Mouse (Mus musculus): ENCODE data around the gene Serpinb6a. TPM values are rescaled to one million over a fixed set of nuclear protein-coding genes. Genes with fewer than 3 reads are reported as not detected.

The Serpinb6a gene
- polyA plus RNA-seq, 1 experiment from 2014 or later = 73.3 TPM

DNA sequence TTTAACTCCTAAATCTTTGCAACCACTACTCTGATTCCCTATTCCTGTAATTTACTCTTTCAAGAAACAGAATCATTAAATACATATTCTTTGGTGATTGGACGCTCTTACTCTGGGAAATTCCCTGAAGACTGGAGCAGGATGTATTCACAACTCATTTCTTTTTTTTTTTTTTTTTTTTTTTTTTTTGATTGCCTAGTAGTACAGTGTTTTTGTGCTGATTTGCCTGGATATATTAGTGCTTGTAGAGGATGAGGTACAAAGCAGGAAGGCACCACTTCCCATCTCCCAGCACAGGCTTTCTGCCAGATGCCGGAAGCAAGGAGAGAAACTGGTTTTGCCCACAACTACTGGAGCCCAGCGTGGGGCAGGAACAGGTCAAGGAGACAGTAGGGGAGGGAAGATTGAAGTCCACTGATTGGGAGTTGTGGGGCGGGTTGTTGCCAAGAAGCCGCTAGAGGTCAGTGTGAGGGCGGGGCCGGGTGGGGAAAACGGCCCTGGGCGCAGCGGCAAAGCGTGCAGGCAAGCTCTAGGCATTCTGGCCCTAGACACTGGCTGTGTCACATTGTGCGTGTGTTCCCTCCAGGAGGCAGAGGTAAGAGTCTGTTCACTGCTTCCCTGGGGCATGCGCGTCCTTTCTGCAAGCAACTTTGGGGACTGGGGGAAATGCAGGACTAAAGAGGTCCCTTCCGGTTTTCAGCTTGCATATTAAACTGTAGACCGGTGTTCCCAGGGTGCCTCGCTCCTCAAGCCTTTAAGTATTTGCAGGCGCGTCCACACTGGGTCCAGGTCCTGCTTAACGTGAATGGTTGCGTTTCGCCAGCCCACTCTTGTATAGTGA, 38.2 kb downstream of the Serpinb6a start, which contains the start of gene Nqo2:
Nqo2 (plus strand) TSS at position 482 of the 841 bp plus-strand sequence.
- Histone ChIP-seq H3K27me3 (ENCODE audit: control insufficient read depth, insufficient read depth, low read length) (no peaks in the 10 kb centered on the region), H3K4me2 (replicated peaks; ENCODE audit: low read depth, low read length) (peak within 1 kb of the TSS; percentile 51), H3K4me1 (ENCODE audit: control insufficient read depth, insufficient read depth, low read length) (peaks cover 6% of the 10 kb centered on the region; the same call in 1 of the 2 replicates), H3K4me3 (ENCODE audit: low read length) (peak within 1 kb of the TSS; percentile 59), H3K9me3 (ENCODE audit: control insufficient read depth, low read length) (no peaks in the 10 kb centered on the region), H3K27ac (ENCODE audit: low read depth, low read length) (peak within 1 kb of the TSS; percentile 96), H3K9ac (ENCODE audit: low read depth, low read length) (peak within 1 kb of the TSS; percentile 65), H3K36me3 (ENCODE audit: control insufficient read depth, insufficient read depth, low read length) (no peaks in the 10 kb centered on the region)
- peak; percentile 95 for ATAC-seq (ENCODE audit: low FRiP score, low TSS enrichment)
- WGBS = 3% methylated on average over 22 of the region's 22 CpGs

DNA sequence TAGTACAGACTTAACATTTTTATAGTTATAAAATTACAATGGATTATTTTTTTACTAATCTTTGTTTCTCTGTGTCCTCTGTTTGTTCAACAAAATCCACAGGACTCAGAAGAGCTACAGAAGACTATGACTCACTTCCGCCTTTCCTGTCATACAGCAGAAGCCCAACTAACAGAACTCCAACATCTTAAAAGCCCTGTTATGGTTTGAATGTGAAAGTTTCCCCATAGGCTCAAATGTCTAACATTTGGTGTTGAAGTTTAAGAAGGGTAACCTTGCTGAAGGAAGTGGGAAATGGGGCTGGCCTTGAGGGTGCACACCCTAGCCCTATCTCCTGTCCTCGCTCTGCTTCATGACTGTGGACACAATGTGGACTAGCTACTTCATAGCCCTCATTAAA, 42.8 kb downstream of the Serpinb6a start:
- Histone ChIP-seq H3K4me2 (replicated peaks; ENCODE audit: low read depth, low read length) (no peak overlapping the region), H3K4me3 (ENCODE audit: low read length) (no peak overlapping the region), H3K9me3 (ENCODE audit: control insufficient read depth, low read length) (no peaks in the 10 kb centered on the region), H3K9ac (ENCODE audit: low read depth, low read length) (no peak overlapping the region), H3K4me1 (ENCODE audit: control insufficient read depth, insufficient read depth, low read length) (no peaks in the 10 kb centered on the region), H3K36me3 (ENCODE audit: control insufficient read depth, insufficient read depth, low read length) (no peaks in the 10 kb centered on the region), H3K27me3 (ENCODE audit: control insufficient read depth, insufficient read depth, low read length) (no peaks in the 10 kb centered on the region), H3K27ac (ENCODE audit: low read depth, low read length) (no peak overlapping the region)
- ATAC-seq (ENCODE audit: low FRiP score, low TSS enrichment) = no peak
- 93% methylated on average over 2 of the region's 2 CpGs for WGBS

DNA sequence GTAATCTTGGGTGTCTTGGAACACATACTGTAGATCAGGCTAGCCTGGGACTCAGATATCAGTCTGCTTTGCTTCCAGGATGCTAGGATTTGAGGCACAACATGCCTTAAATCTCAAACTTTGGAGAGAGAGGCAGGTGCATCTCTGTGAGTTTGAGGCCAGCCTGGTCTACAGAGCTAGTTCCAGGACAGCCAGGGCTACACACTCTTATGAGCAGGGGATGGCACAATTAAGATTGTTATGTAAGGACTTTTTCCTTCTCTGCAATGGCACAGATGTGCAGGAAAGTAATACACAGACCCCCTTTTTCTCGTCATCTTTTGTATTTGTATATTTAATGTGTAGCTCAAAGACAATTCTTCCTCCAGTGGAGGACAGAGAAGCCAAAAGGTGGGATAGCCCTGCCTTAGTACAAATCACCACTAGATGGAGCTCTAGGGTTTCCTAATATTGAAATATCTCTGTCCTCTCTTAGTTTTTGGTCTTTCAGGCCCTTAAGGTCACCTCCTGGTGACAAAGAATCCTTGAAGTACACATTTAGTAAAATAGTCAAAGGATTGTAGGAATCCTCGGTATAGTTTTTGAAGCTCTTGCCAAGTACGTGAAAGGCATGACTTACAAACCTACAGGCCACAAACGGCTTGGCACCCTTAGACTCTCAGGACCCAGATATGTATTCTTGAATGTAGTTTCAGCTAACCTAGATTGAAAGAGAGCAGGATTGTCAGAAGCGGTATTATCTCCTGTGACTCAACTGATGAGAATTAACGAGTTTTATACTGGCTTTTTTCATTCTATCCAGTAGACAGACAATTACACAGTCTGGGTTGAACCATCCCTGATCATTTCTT, 45.8 kb downstream of the Serpinb6a start:
- Histone ChIP-seq H3K4me1 (ENCODE audit: control insufficient read depth, insufficient read depth, low read length) (no peaks in the 10 kb centered on the region), H3K9me3 (ENCODE audit: control insufficient read depth, low read length) (no peaks in the 10 kb centered on the region), H3K27ac (ENCODE audit: low read depth, low read length) (no peak overlapping the region), H3K4me3 (ENCODE audit: low read length) (no peak overlapping the region), H3K4me2 (replicated peaks; ENCODE audit: low read depth, low read length) (no peak overlapping the region), H3K36me3 (ENCODE audit: control insufficient read depth, insufficient read depth, low read length) (no peaks in the 10 kb centered on the region), H3K9ac (ENCODE audit: low read depth, low read length) (no peak overlapping the region), H3K27me3 (ENCODE audit: control insufficient read depth, insufficient read depth, low read length) (no peaks in the 10 kb centered on the region)
- WGBS = 45% methylated on average over 6 of the region's 6 CpGs
- ATAC-seq (ENCODE audit: low FRiP score, low TSS enrichment) = peak; percentile 52; the same call in 1 of the 2 replicates

GRCm38 (mm10) chr13:33952947-33953346, 49.6 kb downstream of the Serpinb6a start:
- Histone ChIP-seq H3K4me3 (ENCODE audit: low read length) (no peak overlapping the region), H3K27ac (ENCODE audit: low read depth, low read length) (no peak overlapping the region), H3K4me1 (ENCODE audit: control insufficient read depth, insufficient read depth, low read length) (no peaks in the 10 kb centered on the region), H3K36me3 (ENCODE audit: control insufficient read depth, insufficient read depth, low read length) (no peaks in the 10 kb centered on the region), H3K9me3 (ENCODE audit: control insufficient read depth, low read length) (no peaks in the 10 kb centered on the region), H3K4me2 (replicated peaks; ENCODE audit: low read depth, low read length) (no peak overlapping the region), H3K27me3 (ENCODE audit: control insufficient read depth, insufficient read depth, low read length) (no peaks in the 10 kb centered on the region), H3K9ac (ENCODE audit: low read depth, low read length) (no peak overlapping the region)
- WGBS = 86% methylated on average over 2 of the region's 2 CpGs
- ATAC-seq (ENCODE audit: low FRiP score, low TSS enrichment) = no peak

GRCm38 (mm10) chr13:33952075-33952449, 50.5 kb downstream of the Serpinb6a start:
- WGBS = 24% methylated on average over 1 of the region's 1 CpGs
- H3K27ac ChIP-seq (ENCODE audit: low read depth, low read length) = no peak overlapping the region
- H3K4me2 ChIP-seq (replicated peaks; ENCODE audit: low read depth, low read length) = no peak overlapping the region
- no peaks in the 10 kb centered on the region for H3K4me1 ChIP-seq (ENCODE audit: control insufficient read depth, insufficient read depth, low read length)
- no peak for ATAC-seq (ENCODE audit: low FRiP score, low TSS enrichment)
- no peaks in the 10 kb centered on the region for H3K9me3 ChIP-seq (ENCODE audit: control insufficient read depth, low read length)
- no peaks in the 10 kb centered on the region for H3K27me3 ChIP-seq (ENCODE audit: control insufficient read depth, insufficient read depth, low read length)
- H3K9ac ChIP-seq (ENCODE audit: low read depth, low read length) = no peak overlapping the region
- no peaks in the 10 kb centered on the region for H3K36me3 ChIP-seq (ENCODE audit: control insufficient read depth, insufficient read depth, low read length)
- no peak overlapping the region for H3K4me3 ChIP-seq (ENCODE audit: low read length)

DNA sequence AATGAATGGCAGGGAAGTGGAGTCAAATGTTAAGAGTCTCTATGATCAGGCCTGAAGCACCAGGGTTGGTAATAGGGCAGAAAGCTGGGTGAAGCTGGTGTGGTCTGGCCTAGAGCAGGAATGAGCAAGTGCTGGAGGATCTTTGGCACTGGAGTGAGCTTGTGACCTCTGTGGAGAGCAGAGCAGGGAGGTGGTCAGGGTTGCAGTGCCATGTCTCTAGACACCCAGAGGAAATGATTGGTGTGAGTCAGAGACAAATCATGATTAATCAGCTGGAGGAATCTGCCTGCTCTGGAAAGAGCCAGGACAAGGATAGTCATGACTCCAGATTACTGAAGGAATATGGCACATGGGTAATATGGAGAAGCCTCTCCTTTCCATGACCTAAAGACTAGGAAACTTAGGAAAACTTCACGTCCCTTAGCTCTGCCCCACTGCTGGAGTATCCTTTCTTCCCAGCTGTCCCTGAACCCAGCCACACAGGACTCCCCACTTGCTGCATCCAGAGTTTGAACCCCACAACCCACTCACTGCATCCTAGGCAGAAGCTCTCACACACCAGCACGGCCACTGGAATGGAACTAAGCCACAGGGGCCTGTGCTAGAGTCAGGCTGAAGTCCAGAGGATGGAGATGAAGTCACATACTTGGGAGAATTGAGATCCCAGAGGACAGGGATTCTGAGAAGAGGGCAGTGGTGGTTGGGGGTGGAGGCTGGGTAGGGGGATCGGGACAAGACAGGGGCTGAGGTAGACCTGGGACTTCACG, 51.1 kb downstream of the Serpinb6a start:
- no peak for ATAC-seq (ENCODE audit: low FRiP score, low TSS enrichment)
- H3K36me3 ChIP-seq (ENCODE audit: control insufficient read depth, insufficient read depth, low read length) = no peaks in the 10 kb centered on the region
- H3K4me3 ChIP-seq (ENCODE audit: low read length) = no peak overlapping the region
- no peak overlapping the region for H3K4me2 ChIP-seq (replicated peaks; ENCODE audit: low read depth, low read length)
- H3K4me1 ChIP-seq (ENCODE audit: control insufficient read depth, insufficient read depth, low read length) = no peaks in the 10 kb centered on the region
- H3K27me3 ChIP-seq (ENCODE audit: control insufficient read depth, insufficient read depth, low read length) = no peaks in the 10 kb centered on the region
- no peaks in the 10 kb centered on the region for H3K9me3 ChIP-seq (ENCODE audit: control insufficient read depth, low read length)
- no peak overlapping the region for H3K27ac ChIP-seq (ENCODE audit: low read depth, low read length)
- WGBS = 85% methylated on average over 4 of the region's 4 CpGs
- H3K9ac ChIP-seq (ENCODE audit: low read depth, low read length) = no peak overlapping the region

DNA sequence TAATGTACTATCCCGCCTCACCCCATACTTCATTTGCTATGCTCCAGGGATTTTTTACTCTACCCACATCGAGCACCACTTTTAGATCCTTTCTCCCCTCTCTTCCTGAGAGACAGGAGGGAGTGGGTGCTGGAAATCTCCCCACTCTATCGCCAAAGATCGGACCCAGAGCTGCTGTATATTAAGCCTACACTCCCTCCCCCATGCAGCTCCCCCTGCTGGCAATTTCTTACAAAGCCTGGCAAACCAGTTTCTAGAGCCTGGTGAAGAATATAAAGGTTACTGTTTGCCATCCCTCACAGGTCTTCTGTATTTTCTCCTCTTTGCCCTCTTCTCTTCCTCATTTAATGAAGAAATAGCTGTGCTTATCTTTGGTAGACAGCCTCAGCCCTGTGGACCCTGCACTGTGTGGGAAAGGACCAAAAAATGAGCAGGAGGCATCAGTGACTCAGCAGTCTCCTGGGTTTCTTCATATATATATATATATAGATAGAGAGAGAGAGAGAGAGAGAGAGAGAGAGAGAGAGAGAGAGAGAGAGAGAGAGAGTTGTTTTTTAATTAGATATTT, 60.3 kb downstream of the Serpinb6a start:
- Histone ChIP-seq H3K27me3 (ENCODE audit: control insufficient read depth, insufficient read depth, low read length) (no peaks in the 10 kb centered on the region), H3K9ac (ENCODE audit: low read depth, low read length) (no peak overlapping the region), H3K4me1 (ENCODE audit: control insufficient read depth, insufficient read depth, low read length) (no peaks in the 10 kb centered on the region), H3K27ac (ENCODE audit: low read depth, low read length) (no peak overlapping the region), H3K4me2 (replicated peaks; ENCODE audit: low read depth, low read length) (no peak overlapping the region), H3K4me3 (ENCODE audit: low read length) (no peak overlapping the region), H3K36me3 (ENCODE audit: control insufficient read depth, insufficient read depth, low read length) (no peaks in the 10 kb centered on the region), H3K9me3 (ENCODE audit: control insufficient read depth, low read length) (no peaks in the 10 kb centered on the region)
- ATAC-seq (ENCODE audit: low FRiP score, low TSS enrichment) = no peak
- WGBS = 42% methylated on average over 4 of the region's 4 CpGs

- Histone ChIP-seq H3K27me3 (ENCODE audit: control insufficient read depth, insufficient read depth, low read length) (no peaks in the 10 kb centered on the region), H3K9me3 (ENCODE audit: control insufficient read depth, low read length) (no peaks in the 10 kb centered on the region), H3K4me3 (ENCODE audit: low read length) (no peak overlapping the region), H3K4me2 (replicated peaks; ENCODE audit: low read depth, low read length) (no peak overlapping the region), H3K4me1 (ENCODE audit: control insufficient read depth, insufficient read depth, low read length) (no peaks in the 10 kb centered on the region), H3K36me3 (ENCODE audit: control insufficient read depth, insufficient read depth, low read length) (no peaks in the 10 kb centered on the region), H3K9ac (ENCODE audit: low read depth, low read length) (no peak overlapping the region), H3K27ac (ENCODE audit: low read depth, low read length) (no peak overlapping the region)
- ATAC-seq (ENCODE audit: low FRiP score, low TSS enrichment) = no peak
- 87% methylated on average over 5 of the region's 5 CpGs for WGBS
Observed at GRCm38 (mm10) chr13:33941288-33941808, 61.2 kb downstream of the Serpinb6a start.
